Mouse (Mus musculus): Measurements from ENCODE around the gene Nrap. TPM values are rescaled to one million over a fixed set of nuclear protein-coding genes. Genes with fewer than 3 reads are reported as not detected.

The Nrap gene
- polyA plus RNA-seq, 1 experiment: not detected

- Histone ChIP-seq H3K27me3 (ENCODE audit: control insufficient read depth, insufficient read depth, low read length, poor library complexity, severe bottlenecking) (no peaks in the 10 kb centered on the region), H3K36me3 (ENCODE audit: control insufficient read depth, insufficient read depth, low read length, poor library complexity, severe bottlenecking) (no peaks in the 10 kb centered on the region), H3K4me1 (ENCODE audit: control insufficient read depth, insufficient read depth, low read length) (no peaks in the 10 kb centered on the region), H3K9me3 (replicated peaks; ENCODE audit: control insufficient read depth, insufficient read depth, low read length, poor library complexity, severe bottlenecking) (no peaks in the 10 kb centered on the region), H3K27ac (ENCODE audit: insufficient read depth, low read length) (no peak overlapping the region), H3K4me3 (ENCODE audit: low read depth, low read length) (no peak overlapping the region), H3K9ac (ENCODE audit: low read depth, poor library complexity, severe bottlenecking) (no peak overlapping the region)
- TF ChIP-seq CTCF (IDR thresholded peaks at IDR 0.05; ENCODE audit: low read depth, low read length): no peak
These were observed 3.7 kb downstream of the Nrap start for GRCm38 (mm10) chr19:56386095-56386494.

- no peak overlapping the region for H3K27ac ChIP-seq (ENCODE audit: insufficient read depth, low read length)
- TF ChIP-seq POLR2A (IDR thresholded peaks at IDR 0.05; ENCODE audit: insufficient read depth, low read length) (no peak), CTCF (IDR thresholded peaks at IDR 0.05; ENCODE audit: low read depth, low read length) (no peak), EP300 (IDR thresholded peaks at IDR 0.05; ENCODE audit: insufficient read depth, low read depth, low read length) (no peak)
- no peaks in the 10 kb centered on the region for H3K27me3 ChIP-seq (ENCODE audit: control insufficient read depth, insufficient read depth, low read length, poor library complexity, severe bottlenecking)
- no peaks in the 10 kb centered on the region for H3K36me3 ChIP-seq (ENCODE audit: control insufficient read depth, insufficient read depth, low read length, poor library complexity, severe bottlenecking)
- H3K4me3 ChIP-seq (ENCODE audit: low read depth, low read length): no peak overlapping the region
- H3K9me3 ChIP-seq (replicated peaks; ENCODE audit: control insufficient read depth, insufficient read depth, low read length, poor library complexity, severe bottlenecking): no peaks in the 10 kb centered on the region
- H3K9ac ChIP-seq (ENCODE audit: low read depth, poor library complexity, severe bottlenecking): no peak overlapping the region
- no peaks in the 10 kb centered on the region for H3K4me1 ChIP-seq (ENCODE audit: control insufficient read depth, insufficient read depth, low read length)
These were observed 4.3 kb downstream of the Nrap start for GRCm38 (mm10) chr19:56385546-56385945.

- H3K27ac ChIP-seq (ENCODE audit: insufficient read depth, low read length): no peak overlapping the region
- H3K27me3 ChIP-seq (ENCODE audit: control insufficient read depth, insufficient read depth, low read length, poor library complexity, severe bottlenecking): no peaks in the 10 kb centered on the region
- H3K36me3 ChIP-seq (ENCODE audit: control insufficient read depth, insufficient read depth, low read length, poor library complexity, severe bottlenecking): no peaks in the 10 kb centered on the region
- no peak overlapping the region for H3K4me3 ChIP-seq (ENCODE audit: low read depth, low read length)
- no peak overlapping the region for H3K9ac ChIP-seq (ENCODE audit: low read depth, poor library complexity, severe bottlenecking)
- no peaks in the 10 kb centered on the region for H3K4me1 ChIP-seq (ENCODE audit: control insufficient read depth, insufficient read depth, low read length)
- no peaks in the 10 kb centered on the region for H3K9me3 ChIP-seq (replicated peaks; ENCODE audit: control insufficient read depth, insufficient read depth, low read length, poor library complexity, severe bottlenecking)
- no peak for TF ChIP-seq EP300 (IDR thresholded peaks at IDR 0.05; ENCODE audit: insufficient read depth, low read depth, low read length)
- TF ChIP-seq POLR2A (IDR thresholded peaks at IDR 0.05; ENCODE audit: insufficient read depth, low read length): no peak
- TF ChIP-seq CTCF (IDR thresholded peaks at IDR 0.05; ENCODE audit: low read depth, low read length): no peak
These were observed 8.4 kb downstream of the Nrap start for GRCm38 (mm10) chr19:56381407-56381806.

- Histone ChIP-seq H3K27ac (ENCODE audit: insufficient read depth, low read length) (no peak overlapping the region), H3K9me3 (replicated peaks; ENCODE audit: control insufficient read depth, insufficient read depth, low read length, poor library complexity, severe bottlenecking) (no peaks in the 10 kb centered on the region), H3K27me3 (ENCODE audit: control insufficient read depth, insufficient read depth, low read length, poor library complexity, severe bottlenecking) (no peaks in the 10 kb centered on the region), H3K9ac (ENCODE audit: low read depth, poor library complexity, severe bottlenecking) (no peak overlapping the region), H3K4me1 (ENCODE audit: control insufficient read depth, insufficient read depth, low read length) (no peaks in the 10 kb centered on the region), H3K36me3 (ENCODE audit: control insufficient read depth, insufficient read depth, low read length, poor library complexity, severe bottlenecking) (no peaks in the 10 kb centered on the region), H3K4me3 (ENCODE audit: low read depth, low read length) (no peak overlapping the region)
- TF ChIP-seq POLR2A (IDR thresholded peaks at IDR 0.05; ENCODE audit: insufficient read depth, low read length) (no peak), CTCF (IDR thresholded peaks at IDR 0.05; ENCODE audit: low read depth, low read length) (no peak), EP300 (IDR thresholded peaks at IDR 0.05; ENCODE audit: insufficient read depth, low read depth, low read length) (no peak)
These were observed 9.5 kb downstream of the Nrap start for GRCm38 (mm10) chr19:56380341-56380740.

- H3K36me3 ChIP-seq (ENCODE audit: control insufficient read depth, insufficient read depth, low read length, poor library complexity, severe bottlenecking): no peaks in the 10 kb centered on the region
- no peaks in the 10 kb centered on the region for H3K4me1 ChIP-seq (ENCODE audit: control insufficient read depth, insufficient read depth, low read length)
- H3K9me3 ChIP-seq (replicated peaks; ENCODE audit: control insufficient read depth, insufficient read depth, low read length, poor library complexity, severe bottlenecking): no peaks in the 10 kb centered on the region
- TF ChIP-seq POLR2A (IDR thresholded peaks at IDR 0.05; ENCODE audit: insufficient read depth, low read length) (no peak), EP300 (IDR thresholded peaks at IDR 0.05; ENCODE audit: insufficient read depth, low read depth, low read length) (no peak), CTCF (IDR thresholded peaks at IDR 0.05; ENCODE audit: low read depth, low read length) (no peak)
- H3K9ac ChIP-seq (ENCODE audit: low read depth, poor library complexity, severe bottlenecking): no peak overlapping the region
- H3K27me3 ChIP-seq (ENCODE audit: control insufficient read depth, insufficient read depth, low read length, poor library complexity, severe bottlenecking): no peaks in the 10 kb centered on the region
- H3K27ac ChIP-seq (ENCODE audit: insufficient read depth, low read length): no peak overlapping the region
- no peak overlapping the region for H3K4me3 ChIP-seq (ENCODE audit: low read depth, low read length)
These were observed 11.2 kb downstream of the Nrap start for GRCm38 (mm10) chr19:56378554-56379172.

- Histone ChIP-seq H3K27ac (ENCODE audit: insufficient read depth, low read length) (no peak overlapping the region), H3K36me3 (ENCODE audit: control insufficient read depth, insufficient read depth, low read length, poor library complexity, severe bottlenecking) (no peaks in the 10 kb centered on the region), H3K4me1 (ENCODE audit: control insufficient read depth, insufficient read depth, low read length) (no peaks in the 10 kb centered on the region), H3K4me3 (ENCODE audit: low read depth, low read length) (no peak overlapping the region), H3K9ac (ENCODE audit: low read depth, poor library complexity, severe bottlenecking) (no peak overlapping the region), H3K27me3 (ENCODE audit: control insufficient read depth, insufficient read depth, low read length, poor library complexity, severe bottlenecking) (no peaks in the 10 kb centered on the region), H3K9me3 (replicated peaks; ENCODE audit: control insufficient read depth, insufficient read depth, low read length, poor library complexity, severe bottlenecking) (no peaks in the 10 kb centered on the region)
- TF ChIP-seq EP300 (IDR thresholded peaks at IDR 0.05; ENCODE audit: insufficient read depth, low read depth, low read length): no peak
- TF ChIP-seq CTCF (IDR thresholded peaks at IDR 0.05; ENCODE audit: low read depth, low read length): no peak
- no peak for TF ChIP-seq POLR2A (IDR thresholded peaks at IDR 0.05; ENCODE audit: insufficient read depth, low read length)
These were observed 11.8 kb downstream of the Nrap start for GRCm38 (mm10) chr19:56378007-56378406.
